Mouse (Mus musculus) right cerebral cortex, postnatal 4 days (tissue): Measurements from ENCODE around the gene Blm.
A peak's percentile ranks its signal among the peaks of the same experiment; 100 is the strongest.

ENCODE experiments used
- DNase-seq: peaks from one replicate; pipeline ENCODE4 v3.0.0-alpha.2; 2022

Blm gene

GRCm38 (mm10) chr7:80535009-80535744, at the start of gene Blm:
Gene Blm (minus strand): TSS chr7:80535119.
- DNase-seq: peak; percentile 95

GRCm38 (mm10) chr7:80583981-80584380, 49.1 kb upstream of the Blm start:
- no peak for DNase-seq

GRCm38 (mm10) chr7:80582821-80583451, 48.0 kb upstream of the Blm start:
- DNase-seq: no peak

- no peak for DNase-seq
Observed at GRCm38 (mm10) chr7:80580368-80580767, 45.4 kb upstream of the Blm start.

GRCm38 (mm10) chr7:80577417-80577980, 42.6 kb upstream of the Blm start:
- DNase-seq: no peak

- no peak for DNase-seq
Observed at GRCm38 (mm10) chr7:80576626-80577025, 41.7 kb upstream of the Blm start.

- DNase-seq: no peak
Observed at GRCm38 (mm10) chr7:80575750-80576149, 40.8 kb upstream of the Blm start.

GRCm38 (mm10) chr7:80573076-80573475, 38.2 kb upstream of the Blm start:
- DNase-seq: no peak

GRCm38 (mm10) chr7:80567982-80568381, 33.1 kb upstream of the Blm start:
- DNase-seq: no peak

- no peak for DNase-seq
Observed at GRCm38 (mm10) chr7:80561931-80562330, 27.0 kb upstream of the Blm start.

- DNase-seq: no peak
Observed at GRCm38 (mm10) chr7:80561271-80561670, 26.4 kb upstream of the Blm start.

GRCm38 (mm10) chr7:80558572-80558971, 23.7 kb upstream of the Blm start:
- DNase-seq: no peak

- DNase-seq: no peak
Observed at GRCm38 (mm10) chr7:80558101-80558500, 23.2 kb upstream of the Blm start.

GRCm38 (mm10) chr7:80557161-80557560, 22.2 kb upstream of the Blm start:
- DNase-seq: no peak

GRCm38 (mm10) chr7:80556166-80556565, 21.2 kb upstream of the Blm start:
- DNase-seq: peak; percentile 18

- DNase-seq: no peak
Observed at GRCm38 (mm10) chr7:80555146-80555545, 20.2 kb upstream of the Blm start.

- peak; percentile 33 for DNase-seq
Observed at GRCm38 (mm10) chr7:80554180-80555021, 19.5 kb upstream of the Blm start.

GRCm38 (mm10) chr7:80548513-80549260, 13.8 kb upstream of the Blm start:
- DNase-seq: no peak

- no peak for DNase-seq
Observed at GRCm38 (mm10) chr7:80542139-80542831, 7.4 kb upstream of the Blm start.

GRCm38 (mm10) chr7:80539581-80539980, 4.7 kb upstream of the Blm start:
- DNase-seq: no peak

- peak; percentile 12 for DNase-seq
Observed at GRCm38 (mm10) chr7:80534291-80535008, 469 bp downstream of the Blm start.
